Mouse (Mus musculus): ENCODE measurements around the gene Pip5k1a. TPM values are rescaled to one million over a fixed set of nuclear protein-coding genes. Genes with fewer than 3 reads are reported as not detected.
A peak's percentile ranks its signal among the peaks of the same experiment; 100 is the strongest.
"Not testable (repeated sequence)": the region's sequence is repeated elsewhere in the genome, so short reads cannot be mapped to it uniquely, and the experiment has no call there.

Pip5k1a gene
- total RNA-seq, 2 experiments from 2014 or later: 9.7 to 14.5 TPM

DNA sequence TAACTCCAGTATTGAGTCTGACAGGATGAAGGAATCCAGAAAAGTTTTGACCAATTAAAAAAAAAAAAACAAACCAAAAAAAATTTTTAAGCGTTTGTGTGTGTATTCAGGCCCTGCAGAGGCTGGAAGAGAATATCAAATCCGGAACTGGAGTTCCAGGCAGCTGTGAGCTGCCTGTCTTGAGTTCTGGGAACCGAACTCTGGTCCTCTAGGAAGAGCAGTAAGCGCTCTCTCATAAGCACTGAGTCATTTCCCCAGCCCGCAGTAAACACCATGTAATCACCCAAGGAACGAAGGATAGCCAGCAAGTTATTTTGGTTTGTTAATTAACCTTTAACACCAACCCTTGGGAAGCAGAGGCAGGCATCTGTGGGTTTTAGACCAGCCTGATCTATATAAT lies 63.5 kb downstream of the Pip5k1a start:
- no peak for ATAC-seq (ENCODE audit: poor library complexity, severe bottlenecking)

- ATAC-seq (ENCODE audit: poor library complexity, severe bottlenecking): peak; percentile 82
Observed at GRCm38 (mm10) chr3:95042838-95043229, 63.9 kb downstream of the Pip5k1a start.

DNA sequence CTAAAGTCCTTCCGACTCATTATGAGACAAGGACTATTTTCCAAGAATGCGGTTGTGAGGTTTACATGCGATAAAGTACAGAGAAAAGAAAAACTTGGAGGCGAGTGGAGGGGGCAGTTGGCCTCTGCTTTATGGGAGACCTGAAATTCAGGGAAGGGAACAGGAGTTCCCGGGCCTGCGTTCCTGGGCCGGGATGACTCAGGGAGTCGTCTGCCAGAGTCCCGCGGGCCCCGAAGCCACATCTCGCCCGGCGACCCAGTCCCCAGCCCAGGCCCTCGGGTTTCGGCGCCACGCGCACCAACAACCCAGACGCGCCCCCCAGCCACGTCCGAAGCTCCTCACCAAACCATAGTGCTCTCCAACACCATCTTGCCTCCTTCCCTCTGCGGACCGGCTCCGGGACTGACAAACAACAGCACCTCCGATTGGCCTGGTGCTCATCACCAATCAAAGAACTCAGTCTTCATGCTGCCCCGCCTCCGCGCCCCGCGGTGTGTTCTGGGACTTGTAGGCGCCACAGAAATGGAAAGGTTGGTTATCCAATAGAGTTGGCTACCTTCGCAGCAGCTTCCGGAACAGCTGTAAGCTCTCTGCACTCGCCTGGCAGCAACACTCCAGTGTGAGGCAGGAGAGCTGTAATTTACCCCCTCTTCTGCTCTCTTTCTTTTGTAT lies 64.4 kb downstream of the Pip5k1a start, which contains the start of gene Psmd4:
Gene Psmd4, minus strand, starts transcription at position 449 of the 672 bp plus-strand sequence.
- peak; percentile 98 for ATAC-seq (ENCODE audit: poor library complexity, severe bottlenecking)

GRCm38 (mm10) chr3:95041625-95042024 lies 65.1 kb downstream of the Pip5k1a start:
- no peak for ATAC-seq (ENCODE audit: poor library complexity, severe bottlenecking)

- no peak for ATAC-seq (ENCODE audit: poor library complexity, severe bottlenecking)
Observed at GRCm38 (mm10) chr3:95029953-95030352, 76.8 kb downstream of the Pip5k1a start.

- ATAC-seq (ENCODE audit: poor library complexity, severe bottlenecking): not testable (repeated sequence)
Observed at GRCm38 (mm10) chr3:95029291-95029827, 77.4 kb downstream of the Pip5k1a start.

GRCm38 (mm10) chr3:95028603-95029002 lies 78.1 kb downstream of the Pip5k1a start:
- no peak for ATAC-seq (ENCODE audit: poor library complexity, severe bottlenecking)

DNA sequence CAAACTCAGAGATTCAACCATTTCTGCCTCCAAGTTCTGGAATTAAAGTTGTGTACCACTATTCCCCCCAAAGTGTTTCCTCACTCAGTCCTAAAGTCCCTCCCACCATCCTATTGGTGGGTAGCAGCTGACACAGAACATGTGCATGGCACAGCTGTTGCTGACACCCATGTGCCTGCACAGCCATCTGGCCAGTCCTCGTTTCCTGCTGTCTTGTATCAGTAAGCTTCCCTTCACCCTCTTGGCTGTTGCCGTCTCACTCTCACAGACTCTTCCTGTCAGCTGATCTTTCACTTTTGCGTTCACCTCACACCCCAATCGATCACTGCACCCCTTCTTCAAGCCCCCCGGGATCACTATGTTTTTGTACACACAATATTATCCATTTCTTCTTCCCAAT lies 79.0 kb downstream of the Pip5k1a start:
- ATAC-seq (ENCODE audit: poor library complexity, severe bottlenecking): no peak

- no peak for ATAC-seq (ENCODE audit: poor library complexity, severe bottlenecking)
Observed at GRCm38 (mm10) chr3:95027057-95027645, 79.6 kb downstream of the Pip5k1a start.

DNA sequence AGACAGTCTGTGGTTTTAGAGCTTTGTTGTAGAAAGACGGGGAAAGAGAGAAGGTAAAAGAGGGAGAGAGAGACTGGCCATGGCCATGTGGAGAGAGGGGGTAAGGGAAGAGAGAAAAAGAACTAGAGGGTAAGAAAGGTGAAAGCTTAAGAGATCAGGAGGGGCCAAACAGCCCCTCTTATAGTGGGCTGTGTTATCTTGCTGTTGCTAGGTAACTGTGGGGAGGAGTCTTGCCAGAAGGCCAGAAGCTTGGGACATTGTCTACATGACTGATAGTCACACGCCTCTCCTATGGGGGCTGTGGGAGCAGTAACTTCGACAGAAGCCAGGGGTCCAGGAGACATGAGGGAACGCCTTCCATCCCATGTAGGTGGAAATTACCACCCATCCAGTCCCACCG lies 81.5 kb downstream of the Pip5k1a start:
- no peak for ATAC-seq (ENCODE audit: poor library complexity, severe bottlenecking)

DNA sequence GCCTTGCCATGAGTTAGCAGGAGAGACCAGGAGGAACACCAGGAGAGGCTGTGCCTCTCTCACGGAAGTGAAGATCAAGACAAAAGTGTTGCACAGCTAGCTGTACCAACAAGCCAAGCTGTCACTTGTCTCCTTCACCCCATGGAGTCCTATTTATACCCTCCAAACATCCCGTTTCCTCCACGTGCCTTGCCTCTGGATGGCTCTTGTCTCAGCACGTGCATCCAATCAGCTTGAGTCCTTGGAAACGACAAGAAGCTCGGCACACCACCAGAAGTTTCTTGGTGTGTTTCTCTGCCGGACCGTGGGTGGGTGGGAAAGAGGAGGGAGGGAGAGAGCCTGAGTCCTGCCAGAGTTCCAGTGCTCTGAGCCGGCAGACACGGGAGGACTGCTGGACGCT lies 82.2 kb downstream of the Pip5k1a start:
- ATAC-seq (ENCODE audit: poor library complexity, severe bottlenecking): no peak

GRCm38 (mm10) chr3:95020956-95021355 lies 85.8 kb downstream of the Pip5k1a start:
- not testable (repeated sequence) for ATAC-seq (ENCODE audit: poor library complexity, severe bottlenecking)

GRCm38 (mm10) chr3:95018741-95019140 lies 88.0 kb downstream of the Pip5k1a start:
- no peak for ATAC-seq (ENCODE audit: poor library complexity, severe bottlenecking)

GRCm38 (mm10) chr3:95016532-95017056 lies 90.1 kb downstream of the Pip5k1a start:
- ATAC-seq (ENCODE audit: poor library complexity, severe bottlenecking): no peak

DNA sequence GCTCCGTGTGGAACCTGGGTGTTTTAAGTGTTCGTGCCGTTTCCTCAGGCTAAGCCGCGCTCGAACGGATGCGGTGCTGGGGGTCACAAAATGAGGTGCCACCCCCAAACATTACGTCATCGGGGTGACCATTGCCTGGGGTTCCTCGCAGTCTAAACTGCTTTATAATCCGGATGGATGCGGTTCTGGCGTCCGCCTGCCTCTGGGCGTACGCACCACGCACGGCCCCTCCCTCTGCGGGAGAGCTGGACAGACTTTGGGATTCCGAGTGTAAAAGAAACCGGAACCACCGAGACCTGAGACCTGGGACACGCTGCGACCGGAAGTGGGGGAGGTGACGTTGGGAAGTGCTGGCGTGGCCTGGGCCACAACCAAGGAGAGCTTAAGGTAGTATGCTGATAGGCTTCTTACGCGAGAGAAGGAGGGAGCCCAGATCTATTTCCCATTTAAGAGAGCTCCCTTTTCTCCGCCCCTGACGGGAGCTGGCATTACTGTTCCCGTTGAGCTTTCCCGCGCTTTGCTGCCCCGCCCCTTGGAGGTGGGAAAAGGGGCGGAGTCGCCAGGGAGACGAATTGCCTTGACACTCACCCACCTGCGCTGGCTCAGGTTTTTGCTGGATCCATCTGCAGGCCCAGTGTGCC lies 90.7 kb downstream of the Pip5k1a start:
- peak; percentile 53 for ATAC-seq (ENCODE audit: poor library complexity, severe bottlenecking)

- ATAC-seq (ENCODE audit: poor library complexity, severe bottlenecking): peak; percentile 80
Observed at GRCm38 (mm10) chr3:95015337-95015872, 91.3 kb downstream of the Pip5k1a start, which contains the start of gene Zfp687. Zfp687 (minus strand) TSS chr3:95015448.

- ATAC-seq (ENCODE audit: poor library complexity, severe bottlenecking): 0 out of 2 replicates have a peak, but pooled peaks have one; percentile 5
Observed at GRCm38 (mm10) chr3:95014428-95015151, 92.1 kb downstream of the Pip5k1a start.

DNA sequence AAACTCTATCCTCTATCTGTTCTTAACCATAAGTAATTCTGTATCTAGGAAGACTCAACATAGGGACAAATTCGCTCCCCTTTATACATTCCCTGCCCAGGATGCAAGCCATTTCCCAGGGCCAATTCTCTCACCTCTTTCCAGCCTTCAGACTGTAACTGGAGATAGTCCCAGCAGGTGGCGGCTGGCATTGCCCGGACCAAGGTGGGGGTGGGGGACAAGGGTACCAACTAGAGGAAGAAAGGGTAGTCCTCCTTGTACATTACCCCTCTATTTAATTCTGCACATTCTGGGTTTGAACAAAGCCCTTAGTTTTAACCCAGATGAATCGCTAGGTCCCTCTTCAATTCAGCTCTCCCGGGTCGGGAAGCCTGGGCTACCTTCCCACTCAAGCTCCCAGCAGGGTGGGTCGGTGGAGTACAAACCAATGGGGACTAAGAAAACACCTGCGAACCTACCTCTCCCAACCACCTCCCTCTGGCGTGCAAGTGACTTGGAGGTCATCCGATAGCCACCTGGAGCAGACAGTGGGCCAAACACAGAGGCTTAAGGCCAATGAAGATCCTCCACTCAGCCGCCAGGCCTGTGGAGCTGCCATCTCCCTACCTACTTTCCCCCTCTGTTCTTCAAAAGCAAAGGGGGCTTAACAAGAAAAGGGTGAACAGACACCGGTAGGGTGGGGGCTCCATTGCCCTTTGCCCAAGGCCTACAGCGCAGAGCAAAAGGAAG lies 92.9 kb downstream of the Pip5k1a start:
- ATAC-seq (ENCODE audit: poor library complexity, severe bottlenecking): no peak

DNA sequence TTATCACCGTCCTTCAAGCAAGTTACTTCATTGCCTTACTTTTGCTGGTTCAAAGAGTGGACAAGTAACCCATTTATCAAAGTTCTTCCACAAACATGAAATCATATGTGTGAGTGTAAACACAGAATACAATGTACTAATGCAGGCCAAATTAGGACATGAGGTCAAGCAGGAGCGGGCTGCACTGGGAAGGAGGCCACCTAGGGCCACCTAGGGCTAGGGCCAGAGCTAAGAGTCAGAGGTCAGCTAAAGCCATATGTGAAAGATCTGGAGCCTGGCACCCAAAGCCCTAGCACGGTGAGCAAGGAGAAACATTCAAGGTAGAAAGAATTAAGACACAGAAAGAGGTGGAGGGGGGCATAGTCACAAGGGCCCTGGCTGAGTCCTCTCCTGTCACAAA lies 93.7 kb downstream of the Pip5k1a start:
- ATAC-seq (ENCODE audit: poor library complexity, severe bottlenecking): no peak

DNA sequence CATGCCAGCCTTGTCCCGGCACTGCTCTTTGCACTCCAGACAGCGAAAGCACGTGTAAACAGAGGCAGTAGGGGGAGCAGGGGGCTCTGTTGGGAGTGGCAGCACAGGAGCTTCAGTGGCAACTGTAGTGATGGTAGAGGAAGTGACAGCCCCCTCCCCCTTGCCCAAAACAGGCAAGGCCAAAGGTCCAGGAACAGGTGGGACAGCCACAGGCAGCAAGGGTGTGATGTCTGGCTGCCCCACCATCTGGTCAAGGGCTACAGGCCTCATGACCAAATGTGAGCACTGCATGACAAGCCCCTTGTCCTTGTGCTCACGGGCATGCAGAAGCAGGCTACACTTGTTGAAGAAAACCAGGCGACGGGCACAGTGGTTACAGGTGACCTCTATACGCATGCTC lies 96.3 kb downstream of the Pip5k1a start:
- ATAC-seq (ENCODE audit: poor library complexity, severe bottlenecking): no peak
